Mouse (Mus musculus) liver, embryonic 14.5 days (tissue): Measurements from ENCODE around the gene Wfikkn2.

Experiments used
- CTCF ChIP-seq: IDR thresholded peaks from 2 replicates; pipeline ENCODE4 v1.5.1; 2016; ENCODE audit warnings: antibody characterized with exemption, low read depth, control low read depth
- EP300 ChIP-seq: IDR thresholded peaks from 2 replicates; pipeline ENCODE4 v1.6.1; 2016; ENCODE audit warnings: antibody characterized with exemption, low read depth

DNA sequence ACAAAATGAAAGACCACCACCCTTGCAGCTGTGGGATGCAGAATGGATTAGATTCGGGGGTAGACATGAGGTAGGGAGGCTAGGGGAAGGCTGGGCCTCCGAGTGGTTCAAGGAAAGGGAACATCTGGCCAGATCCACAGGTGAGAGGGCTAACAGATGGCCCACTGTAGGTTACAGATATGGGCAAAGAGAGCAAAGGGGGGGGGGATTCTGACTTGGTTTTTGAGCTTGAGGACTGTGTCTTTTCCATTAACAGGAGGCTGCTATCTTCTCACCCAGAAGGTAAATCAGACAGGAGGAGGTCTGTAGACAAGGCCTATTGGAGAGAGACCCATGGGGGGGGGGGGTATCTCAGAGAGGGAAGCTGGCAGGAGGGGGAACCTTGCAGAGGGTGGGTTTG lies 46.0 kb downstream of the Wfikkn2 start:
- no peak for TF ChIP-seq CTCF
- TF ChIP-seq EP300, result no peak
